Mouse (Mus musculus) B cell, adult 62 days (primary cell): ENCODE results near the gene Gpx2. TPM values are rescaled to one million over a fixed set of nuclear protein-coding genes. Genes with fewer than 3 reads are reported as not detected.

Experiments used
- total RNA-seq: library from RNA; stranded (reverse); gene quantifications from 4 replicates; pipeline ENCODE4 v1.2.4, GENCODE M21; 2023

Gpx2 gene
- total RNA-seq, result 0.85 TPM in 1 of 4 replicates, not detected in the others

DNA sequence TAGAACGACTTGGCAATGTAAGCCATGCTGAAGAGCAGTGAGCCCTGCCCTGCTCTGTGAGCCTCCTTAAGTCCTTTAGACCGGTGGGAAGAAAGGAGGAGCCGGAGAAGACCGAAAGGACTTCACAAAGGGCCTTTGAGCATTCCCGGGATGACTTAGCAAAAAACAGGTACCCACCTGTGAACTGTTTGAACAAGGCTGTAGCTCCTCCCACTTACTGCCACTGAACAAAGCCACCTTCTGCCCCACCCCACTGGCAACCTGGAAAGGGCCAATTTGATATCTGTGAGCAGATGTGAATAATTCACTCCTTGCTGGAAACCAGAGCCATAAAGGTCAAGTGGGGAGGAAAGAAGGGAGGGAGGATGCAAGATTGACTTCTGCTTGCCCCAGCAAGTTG lies at the start of gene Gpx2:
Gene Gpx2, minus strand, starts transcription at position 205 of the 400 bp plus-strand sequence.

DNA sequence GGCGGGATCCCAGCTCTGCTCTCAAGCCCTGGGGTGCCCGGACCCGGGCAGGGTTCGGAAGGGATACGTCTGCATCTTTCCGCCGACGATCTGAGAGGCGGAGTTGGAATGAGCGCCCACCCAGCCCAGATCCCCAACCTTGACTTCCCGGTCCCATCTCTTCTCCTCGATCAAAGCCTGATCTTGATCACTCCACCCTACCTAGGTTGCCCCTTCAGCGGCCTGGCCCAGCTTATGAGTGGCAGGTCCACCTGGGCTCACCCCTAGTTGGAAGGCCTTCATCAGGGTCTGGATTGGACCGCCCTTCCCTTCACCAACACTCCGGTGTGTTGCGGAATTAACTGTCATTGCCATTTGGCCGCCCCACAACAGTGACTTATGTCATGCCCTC lies 27.3 kb upstream of the Gpx2 start, which contains the start of gene Rab15:
Gene Rab15, minus strand, starts transcription at position 258 of the 391 bp plus-strand sequence.

GRCm38 (mm10) chr12:76765354-76765851 lies 30.0 kb downstream of the Gpx2 start, which contains the start of the genes Churc1 and Fntb:
Churc1 (plus strand) TSS chr12:76765538.
Fntb (plus strand) TSS chr12:76765589.

Other genes starting within 250 kb of the Gpx2 start
- 0.06 to 0.20 TPM (median 0.12 TPM) in 4 replicates for gene Sptb, start 85.0 kb downstream of the Gpx2 start, total RNA-seq
- 31.5 to 42.8 TPM (median 35.9 TPM) in 4 replicates for gene Churc1, start 30.0 kb downstream of the Gpx2 start, total RNA-seq
- 8.9 to 15.2 TPM (median 13.4 TPM) in 4 replicates for gene Fntb, start 30.0 kb downstream of the Gpx2 start, total RNA-seq
- not detected in 4 replicates for gene Rab15, start 27.4 kb upstream of the Gpx2 start, total RNA-seq
- gene Max, start 166.6 kb upstream of the Gpx2 start, total RNA-seq, result 171 to 176 TPM (median 175 TPM) in 4 replicates